Mouse (Mus musculus) cerebellum, adult 18-20 months (tissue): ENCODE measurements around the gene Igfals.

Source experiments
- DNase-seq, 2 experiments: peaks; one replicate each; pipeline ENCODE4 v3.0.0; 2021

Gene Igfals

DNA sequence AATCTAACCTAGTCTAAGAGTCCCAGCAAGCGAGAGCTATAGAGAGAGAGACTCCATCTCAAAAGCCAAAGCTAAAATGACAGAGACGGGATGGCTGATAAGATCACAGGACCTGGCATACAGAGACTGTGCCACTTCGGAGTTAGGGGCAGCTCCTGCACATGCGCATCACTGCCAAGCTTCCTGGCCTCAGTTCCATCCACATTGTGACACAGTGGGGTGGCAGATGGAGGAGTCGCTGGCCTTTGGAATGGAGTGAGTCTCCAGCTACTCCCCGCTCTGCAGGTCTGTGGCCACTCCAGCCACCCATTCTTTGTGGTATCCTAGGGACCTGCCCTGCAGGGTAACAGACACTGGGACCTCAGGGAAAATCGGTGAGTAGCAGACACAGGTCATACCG lies at the start of gene Igfals:
Igfals (plus strand) TSS at position 222 of the 400 bp plus-strand sequence.
- DNase-seq, result peak; percentile 85 to 90

DNA sequence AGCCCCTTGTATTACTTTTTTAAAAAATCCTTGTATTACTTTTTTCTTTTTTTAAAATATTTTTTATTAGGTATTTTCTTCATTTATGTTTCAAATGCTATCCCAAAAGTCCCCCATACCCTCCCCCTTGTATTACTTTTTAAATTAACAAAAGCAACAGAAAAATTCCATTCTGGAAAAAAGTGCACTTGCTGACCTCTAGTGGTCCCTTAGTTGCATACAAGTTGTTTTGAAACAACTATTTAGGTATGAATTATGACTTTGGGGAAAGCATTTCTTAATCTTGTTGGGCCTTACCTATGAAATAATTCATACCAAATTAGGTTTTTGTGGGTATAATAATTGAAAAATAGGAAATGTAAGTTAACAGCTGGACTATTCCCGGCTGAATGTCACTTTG lies 48.3 kb upstream of the Igfals start:
- no peak for DNase-seq

DNA sequence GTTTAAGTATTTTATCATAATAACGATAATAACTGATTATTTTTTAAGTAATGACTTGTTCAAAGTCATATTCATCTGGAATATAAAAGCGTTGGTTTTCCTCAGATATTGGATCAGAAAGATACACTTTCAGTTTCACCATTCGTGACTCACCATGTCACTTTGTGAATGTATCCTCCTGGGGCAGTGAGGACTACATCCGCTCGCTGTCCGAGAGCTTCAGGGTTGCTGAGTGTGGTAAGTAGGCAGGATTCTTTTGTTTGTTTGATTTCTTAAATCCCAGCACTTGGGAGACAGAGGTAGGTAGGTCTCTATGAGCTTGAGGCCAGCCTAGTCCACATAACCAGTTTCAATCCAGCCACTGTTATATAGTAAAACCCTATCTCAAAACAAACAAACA lies 47.6 kb upstream of the Igfals start:
- no peak for DNase-seq

DNA sequence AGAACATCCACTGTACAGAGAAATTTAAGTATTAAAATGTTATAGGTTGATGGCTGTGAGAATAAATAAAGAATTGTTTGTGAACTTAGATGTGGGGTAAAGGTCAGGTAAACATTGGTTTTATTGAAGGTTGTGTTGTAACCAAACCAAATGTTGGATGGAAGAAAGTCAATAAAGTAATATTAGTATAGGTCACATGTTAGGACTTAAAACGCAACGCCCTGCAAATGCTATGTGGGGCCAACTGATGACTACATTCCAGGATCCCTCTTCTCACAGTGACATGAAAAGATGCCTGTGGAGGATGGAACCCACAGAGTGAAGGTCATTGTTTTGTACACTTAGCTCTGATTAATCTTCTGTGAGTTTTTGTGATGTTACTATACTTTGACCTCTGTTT lies 46.3 kb upstream of the Igfals start:
- no peak for DNase-seq

DNA sequence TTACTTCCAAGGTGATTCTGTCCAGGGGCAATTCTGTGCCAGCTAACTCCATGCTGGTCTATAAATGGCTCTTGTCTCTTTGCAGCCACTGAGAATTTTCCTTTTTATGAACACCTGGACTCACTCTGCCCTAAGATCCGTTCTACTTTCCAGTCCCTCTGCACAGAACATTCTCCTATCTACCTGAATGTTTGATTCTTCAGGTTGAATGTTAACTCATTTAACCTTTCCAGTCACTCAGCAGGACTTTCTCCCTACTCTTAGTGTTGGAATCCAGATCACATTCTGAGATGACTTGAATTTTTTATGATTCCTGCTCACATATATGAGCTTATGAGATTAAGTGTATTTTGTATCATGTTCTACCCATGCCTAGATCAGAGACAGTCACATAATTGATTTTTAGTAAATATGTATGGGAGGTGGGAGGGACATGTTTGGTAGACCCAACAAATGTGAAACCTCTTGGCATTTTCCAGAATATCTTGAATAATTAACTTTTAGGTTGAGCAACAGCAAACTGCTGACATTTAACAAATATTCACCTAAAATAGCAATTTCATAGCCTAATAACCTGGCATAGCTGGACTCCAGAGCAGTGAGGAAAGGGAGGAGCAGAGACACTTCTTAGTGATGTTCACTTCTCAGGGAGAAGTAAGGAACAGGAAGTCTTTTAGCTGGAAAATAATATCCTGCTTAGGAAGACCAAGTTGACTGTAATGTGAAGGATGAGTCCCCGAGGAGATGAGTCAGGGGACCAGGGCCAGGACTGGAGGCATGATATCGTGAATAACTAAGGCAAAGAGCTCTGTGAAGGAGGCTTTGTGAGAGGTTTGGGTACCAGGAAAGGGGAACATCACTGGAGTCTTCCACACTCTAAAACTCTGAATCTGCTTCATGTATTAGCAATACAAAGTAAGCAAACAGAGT lies 44.2 kb upstream of the Igfals start:
- no peak for DNase-seq

DNA sequence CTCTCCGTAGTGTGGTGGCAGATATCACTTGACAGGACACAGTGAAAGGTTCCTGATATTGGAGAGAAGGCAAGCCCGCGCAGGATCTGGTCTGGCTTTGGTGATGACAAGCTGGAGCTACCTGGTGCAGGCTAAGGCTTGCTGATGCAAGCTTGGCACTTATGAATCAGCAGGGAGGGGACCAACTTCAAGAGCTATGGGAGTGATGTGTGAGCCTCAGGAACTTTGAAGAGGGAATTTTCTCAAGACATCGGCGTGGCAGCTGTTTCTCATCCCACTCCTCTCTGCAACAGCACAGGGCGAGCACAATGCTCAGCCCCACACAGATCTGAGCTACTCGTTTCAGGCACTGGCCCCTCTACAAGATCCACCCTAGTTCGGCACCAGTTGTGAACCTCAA lies 26.0 kb upstream of the Igfals start, which contains the start of gene Hagh:
Hagh (plus strand) TSS at position 302 of the 400 bp plus-strand sequence.
- no peak for DNase-seq

DNA sequence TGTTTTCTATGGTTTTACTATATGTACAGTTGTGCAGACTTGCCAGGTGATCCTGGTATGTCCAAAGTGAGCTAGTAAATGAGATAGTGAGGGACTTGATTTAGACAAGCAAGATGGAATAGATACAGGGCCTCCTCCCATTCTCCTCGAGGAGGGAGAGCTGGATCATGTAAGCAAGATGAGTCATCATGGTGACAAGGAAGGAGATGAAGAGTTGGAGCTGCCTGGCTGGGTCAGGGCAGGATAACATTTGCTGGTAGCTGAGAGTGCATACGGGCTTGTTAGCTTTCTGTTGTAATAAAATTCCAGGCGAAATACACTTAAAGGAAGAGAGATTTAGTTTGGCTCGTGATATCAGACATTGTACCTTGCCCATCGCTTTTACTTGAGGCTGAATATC lies 25.5 kb upstream of the Igfals start:
- DNase-seq, result no peak

DNA sequence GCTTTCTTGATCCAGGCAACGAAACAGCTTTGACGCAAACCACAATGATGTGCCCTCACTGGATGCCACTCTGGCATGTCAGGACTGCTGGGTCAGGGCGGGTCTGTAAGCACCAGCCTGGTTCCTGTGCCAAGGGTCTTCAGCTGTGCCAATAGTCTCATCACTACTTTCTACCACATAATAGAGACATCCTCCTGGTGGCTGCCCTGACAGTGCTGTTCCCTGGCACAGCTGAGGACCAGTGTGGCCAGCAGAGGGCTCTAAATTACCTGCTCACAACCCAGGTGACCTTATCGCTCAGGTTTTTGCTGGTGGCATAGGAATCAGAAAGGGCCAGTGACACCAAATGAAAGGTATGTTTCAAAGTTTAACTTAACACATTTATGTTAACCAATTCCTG lies 24.7 kb upstream of the Igfals start:
- peak; percentile 51 to 59 for DNase-seq

DNA sequence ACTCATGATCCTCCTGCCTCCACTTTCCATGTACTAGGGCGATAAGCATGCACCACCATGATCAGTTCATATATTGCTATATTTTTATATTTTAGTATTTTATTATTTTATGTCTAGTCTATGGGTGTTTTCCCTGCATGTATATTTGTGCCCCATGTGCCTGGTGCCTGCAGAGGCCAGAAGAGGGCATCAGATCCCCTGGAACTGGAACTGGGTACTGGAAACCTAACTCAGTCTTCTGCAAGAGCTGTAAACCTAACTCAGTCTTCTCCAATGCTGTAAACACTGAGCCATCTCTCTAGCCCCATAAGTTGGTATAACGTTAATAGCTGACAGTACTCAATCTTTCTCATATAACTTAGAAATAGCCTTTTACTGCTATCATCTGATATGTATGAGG lies 23.2 kb upstream of the Igfals start:
- no peak for DNase-seq

DNA sequence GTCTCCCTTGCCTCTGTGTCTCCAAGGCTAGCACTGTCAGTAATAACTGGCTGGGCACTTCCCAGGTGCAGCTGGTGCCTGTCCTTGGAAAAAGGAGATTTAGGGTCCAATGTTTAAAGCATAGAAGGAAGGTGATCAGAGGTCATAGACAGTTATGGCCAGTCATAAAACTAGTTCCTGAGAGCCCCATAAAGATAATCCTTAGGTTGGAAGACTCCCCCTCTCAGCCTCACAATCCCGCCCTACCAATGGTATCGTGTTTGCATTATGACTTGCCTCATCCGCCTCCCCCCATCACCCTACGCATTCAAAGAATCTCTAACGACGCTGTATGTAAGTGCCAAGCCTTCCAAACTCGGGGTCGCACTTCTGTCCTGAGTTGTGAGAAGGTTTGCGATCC lies 21.3 kb upstream of the Igfals start:
- no peak for DNase-seq

DNA sequence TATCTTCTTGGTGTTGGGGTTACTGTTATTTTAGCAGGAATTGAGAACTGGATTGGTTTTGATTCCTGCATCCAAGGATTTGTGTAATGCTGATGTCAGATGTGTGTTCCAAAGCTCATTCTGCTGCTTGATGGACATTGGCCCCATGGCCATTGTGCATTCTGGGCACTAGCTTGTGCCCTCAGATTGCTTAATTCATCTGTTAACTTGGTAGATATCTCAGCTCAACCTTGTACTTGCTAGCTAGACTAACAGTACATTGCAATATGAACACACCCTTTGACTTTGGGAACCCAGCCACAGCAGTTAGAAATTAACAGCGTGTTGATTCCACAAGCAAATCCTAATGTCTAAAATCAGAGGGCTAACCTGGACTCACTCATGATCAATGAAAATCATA lies 18.4 kb upstream of the Igfals start:
- DNase-seq, result no peak

DNA sequence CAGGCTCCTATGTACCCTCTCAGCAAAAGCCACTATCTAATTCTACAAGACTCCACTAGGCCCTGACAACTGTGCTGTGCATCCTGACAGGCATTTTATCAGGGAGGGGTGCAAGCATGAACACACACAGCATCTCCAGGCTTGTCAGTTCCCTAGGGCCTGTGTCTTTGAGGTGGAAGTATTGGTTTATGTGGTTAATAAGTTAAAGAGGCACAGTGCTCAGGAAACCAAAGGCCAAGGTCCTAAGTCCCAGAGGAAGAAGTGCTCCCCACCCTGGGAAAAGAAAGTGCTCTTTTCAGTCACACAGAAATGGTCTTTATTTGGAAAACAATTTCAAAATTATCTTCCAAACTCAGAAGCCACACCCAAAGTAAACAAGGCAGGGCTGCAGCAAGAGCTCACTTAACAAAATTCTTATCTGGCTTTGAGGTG lies 17.2 kb upstream of the Igfals start:
- DNase-seq, result no peak

DNA sequence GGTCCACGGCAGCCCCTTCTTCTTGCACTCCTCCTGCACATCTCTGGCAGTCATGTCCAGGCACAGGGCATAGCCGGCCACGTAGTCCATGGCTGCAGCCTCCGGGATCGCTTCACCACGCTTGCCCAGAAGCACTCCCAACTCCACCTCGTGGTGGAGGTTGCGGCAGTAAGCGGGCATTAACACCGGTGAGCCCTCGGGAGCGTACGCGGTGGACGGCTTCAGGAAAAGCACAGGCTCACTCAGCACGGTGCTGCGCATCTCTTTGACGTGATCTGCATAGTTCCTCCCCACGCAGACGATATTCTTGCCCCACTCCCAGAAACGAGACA lies 16.1 kb upstream of the Igfals start:
- no peak for DNase-seq

DNA sequence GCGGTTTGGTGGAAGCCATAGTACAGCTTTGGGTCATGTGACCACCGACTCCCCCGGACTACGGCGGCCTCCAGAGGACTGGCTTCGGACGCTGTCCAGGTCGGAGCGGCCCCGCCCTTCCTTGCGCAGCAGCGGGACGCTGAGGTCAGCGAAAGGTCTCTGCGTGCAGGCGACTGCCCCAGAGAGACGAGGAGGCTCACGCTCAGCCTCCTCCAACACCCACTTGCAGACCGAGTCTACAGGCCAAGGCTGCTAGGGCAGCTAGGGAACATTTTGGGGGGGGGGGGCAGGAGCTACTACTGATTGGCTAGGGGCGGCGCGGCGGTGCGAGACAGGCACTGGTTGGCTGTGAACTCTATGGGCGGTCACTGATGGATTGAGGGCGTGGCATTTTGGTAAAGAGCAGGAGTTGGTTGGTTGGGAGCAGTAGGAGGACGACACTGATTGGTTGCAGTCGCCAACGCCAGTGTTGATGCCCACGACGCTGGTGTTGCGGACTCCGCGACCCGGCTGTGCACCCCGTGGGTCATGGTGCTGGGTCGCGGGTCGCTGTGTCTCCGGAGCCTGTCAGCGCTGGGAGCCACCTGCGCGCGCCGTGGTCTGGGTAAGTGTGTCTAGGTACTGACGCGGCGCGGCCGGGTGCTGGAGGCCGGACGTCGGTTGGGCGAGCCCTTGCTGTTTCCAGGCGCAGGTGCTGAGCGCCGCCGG lies 15.6 kb upstream of the Igfals start, which contains the start of gene Fahd1:
Fahd1 (minus strand) TSS at position 300 of the 708 bp plus-strand sequence.
- peak; percentile 94 to 99 for DNase-seq

DNA sequence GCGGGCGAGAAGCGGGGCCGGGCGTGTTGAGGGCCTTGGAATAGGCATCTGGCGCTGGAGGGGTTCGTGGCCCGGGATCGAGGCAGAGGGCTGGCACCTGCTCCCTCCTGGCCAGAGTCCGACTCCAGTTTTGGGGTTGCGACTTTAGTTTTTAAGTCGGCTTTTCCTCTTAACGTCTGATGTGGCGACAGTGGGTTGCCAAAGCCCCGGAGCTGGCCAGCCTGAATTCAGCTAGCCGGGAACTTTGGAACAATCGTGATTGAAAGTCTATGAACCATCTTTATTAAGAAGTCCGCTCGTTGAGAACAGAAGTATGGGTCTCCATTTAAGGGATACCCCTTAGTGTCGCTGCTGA lies 15.0 kb upstream of the Igfals start:
- no peak for DNase-seq

DNA sequence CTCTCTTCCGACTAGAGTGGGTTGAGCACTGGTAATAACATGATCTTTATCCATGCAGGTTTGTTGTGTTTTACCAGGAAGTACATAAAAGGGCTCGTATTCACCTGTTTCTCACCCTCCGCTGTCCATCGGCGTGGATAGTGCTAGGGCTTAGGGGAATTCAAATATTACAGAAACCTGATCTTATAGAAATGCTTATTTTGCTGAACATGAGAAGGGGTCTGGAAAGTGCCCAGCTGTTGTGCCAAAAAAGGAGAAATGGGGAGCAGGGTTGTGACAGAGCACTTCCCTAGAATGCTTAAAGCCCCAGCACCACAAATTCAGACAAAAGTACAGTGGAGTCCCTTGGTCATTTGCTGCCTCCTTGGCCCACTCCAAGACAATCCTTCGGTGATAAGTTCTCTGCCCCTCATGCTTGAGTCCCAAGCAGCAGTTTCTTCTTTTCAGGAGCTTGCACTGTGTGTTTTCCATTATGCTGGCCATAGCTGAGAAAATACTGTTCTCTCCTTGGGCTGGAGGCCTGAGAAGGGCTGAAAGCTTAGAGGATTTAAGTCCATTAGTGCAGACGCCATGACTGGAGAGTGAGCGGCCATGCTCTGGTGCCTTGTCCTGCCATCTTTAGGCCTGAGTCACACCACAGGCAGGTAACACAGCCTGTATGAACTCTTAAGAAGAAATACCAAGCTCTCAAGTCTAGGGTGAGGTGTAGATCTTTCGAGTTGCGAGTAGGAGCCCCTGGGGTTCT lies 14.2 kb upstream of the Igfals start:
- no peak for DNase-seq

DNA sequence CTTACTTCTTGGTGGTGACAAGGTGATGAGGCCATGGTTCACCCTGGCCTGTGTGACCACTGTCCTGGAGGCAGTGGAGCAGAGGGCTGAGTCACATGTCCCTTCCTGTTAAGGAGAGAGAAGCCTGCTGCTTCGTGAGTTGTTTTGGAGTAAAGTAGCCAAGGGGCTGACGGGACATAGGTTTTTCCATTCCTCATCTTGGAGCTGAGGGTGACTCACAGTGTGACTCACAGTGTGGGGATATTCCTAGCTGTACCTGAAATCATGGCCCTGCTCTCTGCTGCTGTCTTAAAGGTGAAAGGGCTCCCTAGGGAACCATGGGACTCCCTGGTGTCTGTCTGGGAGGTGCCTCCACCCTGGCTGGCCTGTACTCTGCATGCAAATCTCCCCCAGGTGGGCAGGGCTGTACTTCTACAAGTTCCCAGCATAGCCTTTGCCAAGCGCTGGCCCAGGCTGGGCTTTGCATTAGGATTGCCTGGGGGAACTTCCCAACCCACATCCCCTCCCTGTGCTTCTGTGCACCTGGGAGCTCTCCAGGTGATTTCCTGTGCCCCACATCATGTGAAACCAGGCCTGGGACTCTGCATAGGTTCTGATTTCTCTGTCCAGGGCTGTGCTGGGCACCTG lies 9.8 kb upstream of the Igfals start:
- DNase-seq, result no peak

DNA sequence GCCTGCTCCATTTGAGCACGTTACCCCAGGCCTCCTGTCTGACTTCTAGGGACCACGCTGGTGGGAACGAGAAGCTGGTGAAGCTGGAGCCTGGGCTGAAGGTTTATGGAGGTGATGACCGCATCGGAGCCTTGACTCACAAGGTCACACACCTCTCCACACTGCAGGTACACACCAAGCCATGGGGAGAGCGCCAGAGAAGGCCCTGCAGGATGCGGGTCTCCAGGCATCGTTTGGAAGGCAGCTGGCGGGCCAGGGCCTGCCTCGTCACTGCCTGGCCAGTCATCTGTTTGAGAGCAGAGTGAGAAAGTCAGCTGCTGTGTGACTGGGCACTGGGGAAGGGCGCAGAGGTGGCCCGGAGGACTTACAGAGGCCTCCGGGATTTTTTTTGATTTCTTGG lies 9.2 kb upstream of the Igfals start:
- no peak for DNase-seq

DNA sequence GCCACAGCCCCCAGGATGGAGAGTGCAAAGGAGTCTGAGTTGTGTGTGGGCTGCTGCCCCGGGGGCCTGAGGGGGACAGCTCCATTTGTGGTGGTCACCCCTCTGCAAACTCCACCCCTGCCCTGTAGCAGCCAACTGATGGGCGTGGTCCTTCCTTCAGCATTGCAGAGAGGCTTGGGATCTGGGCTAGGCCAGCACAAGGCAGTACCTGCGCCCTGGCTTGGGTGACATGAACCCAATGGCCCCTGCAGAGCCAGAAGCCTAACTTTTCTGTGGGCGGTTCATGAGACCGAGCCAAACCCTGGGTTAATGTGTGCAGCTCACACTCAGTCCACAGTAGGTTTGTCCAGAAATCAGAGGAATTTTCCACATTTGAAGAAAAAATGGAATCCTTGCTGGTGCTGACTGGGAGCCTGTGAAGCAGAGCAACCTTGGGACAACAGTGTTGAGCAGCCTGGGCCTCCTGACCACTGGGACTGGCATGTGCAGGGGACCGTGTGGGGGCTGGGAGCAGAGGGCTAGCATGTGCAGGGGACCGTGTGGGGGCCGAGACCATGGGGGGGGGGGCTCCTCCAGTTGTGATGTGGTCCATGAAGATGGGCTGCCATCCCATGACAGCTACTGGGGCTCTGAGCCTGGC lies 7.8 kb upstream of the Igfals start:
- no peak for DNase-seq

DNA sequence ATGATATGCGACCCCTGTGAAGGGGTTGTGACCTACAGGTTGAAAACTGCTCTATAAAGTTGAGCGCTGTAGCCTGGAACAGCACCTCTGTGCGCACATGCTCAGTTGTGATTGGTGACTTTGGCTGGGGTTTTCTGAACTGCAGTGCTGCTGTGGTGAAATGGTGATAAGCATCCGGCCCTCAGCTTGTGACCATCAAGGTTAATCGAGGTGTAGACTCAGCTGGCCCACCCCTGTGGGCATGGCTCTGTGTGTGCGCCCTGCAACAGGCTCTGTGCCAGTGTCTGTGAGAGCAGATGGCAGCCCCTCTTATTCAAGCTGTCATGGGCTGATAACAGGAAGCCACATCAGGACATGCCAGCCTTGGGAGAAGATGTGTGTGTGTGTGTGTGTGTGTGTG lies 6.8 kb upstream of the Igfals start:
- no peak for DNase-seq

DNA sequence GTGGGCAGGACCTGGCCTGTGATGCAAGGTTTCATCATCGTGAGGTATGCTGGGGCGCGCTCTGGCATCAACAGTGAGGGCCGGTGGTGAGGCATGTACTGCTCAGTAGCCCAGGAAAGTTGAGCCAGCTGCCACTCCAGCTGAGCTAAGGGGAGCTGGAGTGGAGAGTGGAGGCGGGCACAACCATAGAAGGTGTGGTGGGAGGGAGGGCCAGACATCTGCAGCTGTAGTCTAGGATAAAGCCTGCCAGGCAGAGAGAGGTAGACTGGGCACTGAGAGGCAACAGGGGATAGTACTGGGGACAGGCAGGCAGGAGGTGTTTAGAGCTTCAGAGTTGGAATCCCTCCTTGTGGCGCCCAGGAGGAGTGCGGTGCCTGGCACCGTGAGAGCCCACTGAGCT lies 5.7 kb upstream of the Igfals start:
- no peak for DNase-seq

DNA sequence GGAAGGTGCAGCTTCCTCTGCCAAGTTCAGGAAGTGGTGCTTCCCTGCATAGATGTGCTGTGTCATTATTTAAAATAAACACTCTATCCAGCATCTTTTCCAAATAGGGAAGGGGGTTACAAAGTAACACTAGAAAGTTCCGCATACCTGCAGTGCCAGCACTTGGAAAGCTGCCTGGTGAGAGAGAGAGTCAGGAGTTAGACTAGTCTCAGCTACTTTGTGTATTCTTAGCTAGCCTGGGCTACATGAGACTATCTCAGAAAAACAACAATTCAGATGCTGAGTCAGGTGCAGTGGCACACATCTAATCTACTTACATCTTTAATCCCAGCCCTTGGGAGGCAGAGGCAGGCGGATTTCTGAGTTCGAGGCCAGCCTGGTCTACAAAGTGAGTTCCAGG lies 4.0 kb upstream of the Igfals start:
- no peak for DNase-seq

DNA sequence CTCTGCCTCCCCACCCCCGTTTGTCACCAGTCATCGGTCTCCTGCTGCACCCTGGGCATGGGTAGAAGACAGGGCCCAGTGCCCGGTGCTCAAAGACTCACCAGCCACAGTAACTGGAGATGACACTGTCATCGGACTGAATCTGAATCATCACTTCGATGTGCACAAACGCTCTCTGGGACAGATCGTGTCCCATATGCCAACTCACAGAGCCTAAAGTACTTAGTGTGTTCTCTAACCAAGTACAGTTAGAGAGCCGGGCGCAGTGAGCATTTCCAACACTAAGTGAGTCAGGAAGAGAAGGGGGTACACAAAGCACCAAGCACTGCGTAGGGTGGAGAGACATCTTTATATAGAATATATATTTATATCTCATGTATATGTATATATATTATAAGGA lies 2.1 kb downstream of the Igfals start:
- peak in 1 of 2 experiments; percentile 3 for DNase-seq
